Mouse (Mus musculus) brain, embryonic 14.5 days (tissue): Measurements from ENCODE around the gene Zc3h8.

Experiments used
- CTCF ChIP-seq: fragments of 200-500 bp; IDR thresholded peaks from 2 replicates; pipeline ENCODE4 v1.5.1; 2012; ENCODE audit warnings: inconsistent platforms, mild to moderate bottlenecking, moderate library complexity, borderline replicate concordance; ENCODE audit not compliant: insufficient read depth, insufficient read length; ENCODE audit errors: extremely low read depth
- POLR2A ChIP-seq: fragments of 200-500 bp; IDR thresholded peaks from 2 replicates; pipeline ENCODE4 v1.6.1; 2012; ENCODE audit warnings: mild to moderate bottlenecking, inconsistent platforms, borderline replicate concordance; ENCODE audit not compliant: poor library complexity, insufficient read depth, insufficient read length, severe bottlenecking; ENCODE audit errors: extremely low read depth

- TF ChIP-seq POLR2A (no peak), CTCF (no peak)
These were observed 40.2 kb downstream of the Zc3h8 start for GRCm38 (mm10) chr2:128903661-128904060.
